Mouse (Mus musculus) neural tube, embryonic 11.5 days (tissue): Measurements from ENCODE around the gene Dok4. TPM values are rescaled to one million over a fixed set of nuclear protein-coding genes. Genes with fewer than 3 reads are reported as not detected.
A peak's percentile ranks its signal among the peaks of the same experiment; 100 is the strongest.

Source experiments
- ATAC-seq: fragments of 200-750 bp; cut with Nextera tagmentation; 2 replicates; pipeline ENCODE4 v1.8.0; 2017; ENCODE audit warnings: moderate number of reproducible peaks, mild to moderate bottlenecking, moderate TSS enrichment, moderate library complexity; ENCODE audit not compliant: insufficient read depth, low FRiP score, low TSS enrichment
- DNase-seq: peaks from one replicate; pipeline ENCODE4 v3.0.0-alpha.2; 2015; ENCODE audit warnings: low spot score
- H3K27ac ChIP-seq: fragments of 300-500 bp; sonication (generic); 2 replicates; pipeline ENCODE4 v1.5.1; 2014; ENCODE audit warnings: low read depth, mild to moderate bottlenecking, low read length
- H3K27me3 ChIP-seq: fragments of 300-500 bp; sonication (generic); 2 replicates; pipeline ENCODE4 v1.6.1; 2014; ENCODE audit warnings: mild to moderate bottlenecking, low read length, mixed read lengths; ENCODE audit not compliant: control insufficient read depth, insufficient read depth
- H3K36me3 ChIP-seq: fragments of 300-500 bp; sonication (generic); 2 replicates; pipeline ENCODE4 v1.6.1; 2014; ENCODE audit warnings: mild to moderate bottlenecking, low read length, moderate library complexity, mixed read lengths; ENCODE audit not compliant: control insufficient read depth, insufficient read depth
- H3K4me1 ChIP-seq: fragments of 300-500 bp; sonication (generic); 2 replicates; pipeline ENCODE4 v1.6.1; 2014; ENCODE audit warnings: low read length, mixed read lengths; ENCODE audit not compliant: control insufficient read depth, insufficient read depth
- H3K4me2 ChIP-seq: fragments of 300-500 bp; sonication (generic); 2 replicates; pipeline ENCODE4 v1.6.1; 2014; ENCODE audit warnings: low read depth, mild to moderate bottlenecking, moderate library complexity
- H3K4me3 ChIP-seq: fragments of 300-500 bp; sonication (generic); 2 replicates; pipeline ENCODE4 v1.5.1; 2014; ENCODE audit warnings: low read depth, low read length
- H3K9ac ChIP-seq: fragments of 300-500 bp; sonication (generic); 2 replicates; pipeline ENCODE4 v1.6.1; 2014; ENCODE audit warnings: mild to moderate bottlenecking, low read length
- H3K9me3 ChIP-seq: fragments of 300-500 bp; sonication (generic); 2 replicates; pipeline ENCODE4 v1.6.1; 2016; ENCODE audit warnings: low read length; ENCODE audit not compliant: control insufficient read depth
- WGBS: fragments of 180-500 bp; shearing (Covaris S2); extraction: QIAGEN DNeasy Blood & Tissue Kit; methylation state at CpG from one replicate; pipeline ENCODE4 v1.1.7; 2014; 5-methylcytosine and 5-hydroxymethylcytosine counted together
- polyA plus RNA-seq: library from polyadenylated mRNA; unstranded; fragments of >200 nt; fragmentation: Nextera tagmentation; extraction: Ambion mirVana; gene quantifications from 2 replicates; pipeline ENCODE4 v1.2.1, GENCODE M21; 2014

Dok4 gene
- polyA plus RNA-seq, 1 experiment from 2014 or later = 18.5 TPM

- DNase-seq = no peak
- H3K9ac ChIP-seq = no peak overlapping the region; the same call in 1 of the 2 replicates
- H3K9me3 ChIP-seq = no peaks in the 10 kb centered on the region
- peak overlapping the region; percentile 81 for H3K4me2 ChIP-seq
- peaks cover 15% of the 10 kb centered on the region for H3K27me3 ChIP-seq
- no peak overlapping the region for H3K27ac ChIP-seq
- WGBS = 59% methylated on average over 9 of the region's 9 CpGs
- no peak for ATAC-seq
- peaks cover 17% of the 10 kb centered on the region for H3K4me1 ChIP-seq
- H3K4me3 ChIP-seq = peak overlapping the region; percentile 72
- H3K36me3 ChIP-seq = no peaks in the 10 kb centered on the region
Observed at GRCm38 (mm10) chr8:94916311-94916959, 40.3 kb upstream of the Dok4 start.

- no peak overlapping the region for H3K4me2 ChIP-seq
- H3K9ac ChIP-seq = no peak overlapping the region
- H3K36me3 ChIP-seq = no peaks in the 10 kb centered on the region
- DNase-seq (no peak), ATAC-seq (no peak)
- H3K4me1 ChIP-seq = peaks cover 17% of the 10 kb centered on the region
- WGBS = 70% methylated on average over 3 of the region's 3 CpGs
- H3K27me3 ChIP-seq = peaks cover 15% of the 10 kb centered on the region
- no peaks in the 10 kb centered on the region for H3K9me3 ChIP-seq
- no peak overlapping the region for H3K4me3 ChIP-seq
- H3K27ac ChIP-seq = no peak overlapping the region
Observed at GRCm38 (mm10) chr8:94914701-94915101, 38.6 kb upstream of the Dok4 start.

GRCm38 (mm10) chr8:94914256-94914655 lies 38.1 kb upstream of the Dok4 start:
- 88% methylated on average over 6 of the region's 6 CpGs for WGBS
- no peak for DNase-seq
- ATAC-seq = no peak
- Histone ChIP-seq H3K4me3 (no peak overlapping the region), H3K27ac (no peak overlapping the region), H3K27me3 (peaks cover 15% of the 10 kb centered on the region), H3K4me1 (peaks cover 17% of the 10 kb centered on the region), H3K4me2 (no peak overlapping the region), H3K9ac (no peak overlapping the region), H3K9me3 (no peaks in the 10 kb centered on the region), H3K36me3 (no peaks in the 10 kb centered on the region)

- DNase-seq (peak; percentile 84), ATAC-seq (peak; percentile 62)
- no peak overlapping the region for H3K27ac ChIP-seq
- 2% methylated on average over 75 of the region's 77 CpGs for WGBS
- H3K36me3 ChIP-seq = no peaks in the 10 kb centered on the region
- H3K9me3 ChIP-seq = no peaks in the 10 kb centered on the region
- peaks cover 15% of the 10 kb centered on the region for H3K27me3 ChIP-seq
- peak overlapping the region; percentile 72 for H3K4me2 ChIP-seq
- peak overlapping the region; percentile 46 for H3K4me3 ChIP-seq
- peaks cover 17% of the 10 kb centered on the region for H3K4me1 ChIP-seq
- peak overlapping the region; percentile 41 for H3K9ac ChIP-seq
Observed at GRCm38 (mm10) chr8:94913061-94913660, 37.0 kb upstream of the Dok4 start.

- DNase-seq = peak; percentile 84
- no peak for ATAC-seq
- Histone ChIP-seq H3K4me2 (no peak overlapping the region), H3K4me1 (peaks cover 7% of the 10 kb centered on the region), H3K9ac (no peak overlapping the region), H3K27me3 (peaks cover 14% of the 10 kb centered on the region), H3K27ac (no peak overlapping the region), H3K4me3 (no peak overlapping the region), H3K36me3 (no peaks in the 10 kb centered on the region; the same call in 1 of the 2 replicates), H3K9me3 (no peaks in the 10 kb centered on the region)
- 8% methylated on average over 4 of the region's 4 CpGs for WGBS
Observed at GRCm38 (mm10) chr8:94908847-94909246, 32.7 kb upstream of the Dok4 start.

GRCm38 (mm10) chr8:94907591-94908300 lies 31.6 kb upstream of the Dok4 start:
- Histone ChIP-seq H3K4me3 (no peak overlapping the region), H3K9me3 (no peaks in the 10 kb centered on the region), H3K36me3 (no peaks in the 10 kb centered on the region; the same call in 1 of the 2 replicates), H3K4me2 (no peak overlapping the region), H3K27me3 (peaks cover 6% of the 10 kb centered on the region), H3K27ac (no peak overlapping the region), H3K4me1 (peaks cover 1% of the 10 kb centered on the region; the same call in 1 of the 2 replicates), H3K9ac (no peak overlapping the region)
- ATAC-seq (no peak), DNase-seq (no peak)
- 87% methylated on average over 18 of the region's 18 CpGs for WGBS

- WGBS = 87% methylated on average over 12 of the region's 12 CpGs
- DNase-seq (no peak), ATAC-seq (no peak)
- no peak overlapping the region for H3K4me3 ChIP-seq
- no peak overlapping the region for H3K9ac ChIP-seq
- H3K4me1 ChIP-seq = peaks cover 14% of the 10 kb centered on the region
- H3K4me2 ChIP-seq = no peak overlapping the region
- H3K27me3 ChIP-seq = no peaks in the 10 kb centered on the region
- no peaks in the 10 kb centered on the region; the same call in 1 of the 2 replicates for H3K36me3 ChIP-seq
- no peak overlapping the region for H3K27ac ChIP-seq
- H3K9me3 ChIP-seq = no peaks in the 10 kb centered on the region
Observed at GRCm38 (mm10) chr8:94904450-94905175, 28.5 kb upstream of the Dok4 start.

- no peaks in the 10 kb centered on the region; the same call in 1 of the 2 replicates for H3K36me3 ChIP-seq
- H3K4me2 ChIP-seq = no peak overlapping the region
- WGBS = 34% methylated on average over 12 of the region's 12 CpGs
- no peaks in the 10 kb centered on the region for H3K9me3 ChIP-seq
- DNase-seq (peak; percentile 35), ATAC-seq (peak; percentile 56; the same call in 1 of the 2 replicates)
- no peak overlapping the region for H3K27ac ChIP-seq
- no peak overlapping the region for H3K4me3 ChIP-seq
- no peaks in the 10 kb centered on the region for H3K27me3 ChIP-seq
- no peak overlapping the region for H3K9ac ChIP-seq
- peaks cover 14% of the 10 kb centered on the region for H3K4me1 ChIP-seq
Observed at GRCm38 (mm10) chr8:94903709-94904108, 27.6 kb upstream of the Dok4 start.
